Mouse (Mus musculus) gastrocnemius, postnatal 14 days (tissue): ENCODE measurements around the gene Ddx46. TPM values are rescaled to one million over a fixed set of nuclear protein-coding genes. Genes with fewer than 3 reads are reported as not detected.
A peak's percentile ranks its signal among the peaks of the same experiment; 100 is the strongest.
"Not testable (repeated sequence)": the region's sequence is repeated elsewhere in the genome, so short reads cannot be mapped to it uniquely, and the experiment has no call there.

ENCODE experiments used
- DNase-seq: peaks from one replicate; pipeline ENCODE4 v3.0.0; 2021; ENCODE audit warnings: mixed read lengths
- intact Hi-C: fragments of 180-260 bp; cut with DNase I; formaldehyde crosslinking; loops from one replicate; pipeline ENCODE4 v1.15.1; 2025; ENCODE audit warnings: low total_unique reads
- long read RNA-seq, 2 experiments: library from polyadenylated mRNA; stranded (forward); transcript quantifications; one replicate each; pipeline ENCODE4 v2.0.0; 2021
- total RNA-seq, 2 experiments: library from RNA; stranded (reverse); gene quantifications; 2 replicates each; pipeline ENCODE4 v1.2.3; 2021

Gene Ddx46
- 10 to 100 TPM; 19.7 to 21.2 TPM for total RNA-seq
- long read RNA-seq, experiment 1, full-length matches to known transcripts: 11 of 18 reads
- long read RNA-seq, experiment 1, partial matches to known transcripts: 5 of 18 reads
- long read RNA-seq, experiment 1, other reads (novel, unspliced or antisense): 2 of 18 reads
- long read RNA-seq, experiment 2, full-length matches to known transcripts: 18 of 24 reads
- long read RNA-seq, experiment 2, partial matches to known transcripts: 2 of 24 reads
- long read RNA-seq, experiment 2, other reads (novel, unspliced or antisense): 4 of 24 reads

- peak; percentile 91 for DNase-seq
- intact Hi-C loops: no loop called here
Observed at GRCm38 (mm10) chr13:55634639-55635127, at the start of gene Ddx46. Ddx46 (plus strand) TSS chr13:55635027.

- intact Hi-C loops: no loop called here
- no peak for DNase-seq
Observed at GRCm38 (mm10) chr13:55591961-55592490, 42.8 kb upstream of the Ddx46 start.

DNA sequence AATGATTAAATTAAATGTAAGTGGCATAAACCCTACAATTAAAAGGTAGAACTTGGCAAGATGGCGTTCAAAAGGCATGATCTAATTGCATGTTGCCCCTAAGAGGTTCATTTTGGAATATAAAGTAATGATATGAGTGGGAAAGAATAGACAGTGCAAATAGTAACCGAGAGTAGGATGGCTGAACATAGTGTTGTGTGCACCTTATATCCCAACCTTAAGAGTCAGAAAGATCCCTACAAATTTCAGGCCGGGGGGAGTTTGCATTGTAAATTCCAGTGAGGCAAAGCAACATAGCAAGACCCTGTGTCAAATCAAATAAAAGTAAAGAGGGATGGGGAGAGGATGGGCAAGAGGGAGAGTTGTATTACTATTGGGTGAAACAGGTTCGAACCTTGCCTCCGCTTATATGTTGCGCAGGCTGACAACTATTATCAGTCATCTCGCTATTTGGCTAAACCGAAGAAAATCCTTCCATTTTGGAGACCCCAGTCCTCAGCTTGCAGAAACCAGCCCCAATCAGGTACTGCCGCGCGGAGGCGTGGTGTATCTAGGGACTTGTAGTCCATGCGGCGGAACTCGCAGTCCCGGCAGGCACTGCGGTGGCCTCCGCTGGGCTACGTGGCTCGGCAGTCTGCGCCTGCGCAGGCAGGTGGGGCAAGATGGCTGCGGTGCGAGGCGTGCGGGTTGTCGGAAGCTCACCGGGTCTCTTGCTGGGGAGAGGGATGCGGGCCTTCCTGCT lies 42.1 kb upstream of the Ddx46 start:
- intact Hi-C loops: no loop called here
- DNase-seq: peak; percentile 97

- intact Hi-C loops: no loop called here
- no peak for DNase-seq
Observed at GRCm38 (mm10) chr13:55593254-55593747, 41.5 kb upstream of the Ddx46 start.

GRCm38 (mm10) chr13:55595375-55595774 lies 39.5 kb upstream of the Ddx46 start:
- peak; percentile 81 for DNase-seq
- intact Hi-C loops: no loop called here

- DNase-seq: no peak
Observed at GRCm38 (mm10) chr13:55596802-55597201, 38.0 kb upstream of the Ddx46 start.

DNA sequence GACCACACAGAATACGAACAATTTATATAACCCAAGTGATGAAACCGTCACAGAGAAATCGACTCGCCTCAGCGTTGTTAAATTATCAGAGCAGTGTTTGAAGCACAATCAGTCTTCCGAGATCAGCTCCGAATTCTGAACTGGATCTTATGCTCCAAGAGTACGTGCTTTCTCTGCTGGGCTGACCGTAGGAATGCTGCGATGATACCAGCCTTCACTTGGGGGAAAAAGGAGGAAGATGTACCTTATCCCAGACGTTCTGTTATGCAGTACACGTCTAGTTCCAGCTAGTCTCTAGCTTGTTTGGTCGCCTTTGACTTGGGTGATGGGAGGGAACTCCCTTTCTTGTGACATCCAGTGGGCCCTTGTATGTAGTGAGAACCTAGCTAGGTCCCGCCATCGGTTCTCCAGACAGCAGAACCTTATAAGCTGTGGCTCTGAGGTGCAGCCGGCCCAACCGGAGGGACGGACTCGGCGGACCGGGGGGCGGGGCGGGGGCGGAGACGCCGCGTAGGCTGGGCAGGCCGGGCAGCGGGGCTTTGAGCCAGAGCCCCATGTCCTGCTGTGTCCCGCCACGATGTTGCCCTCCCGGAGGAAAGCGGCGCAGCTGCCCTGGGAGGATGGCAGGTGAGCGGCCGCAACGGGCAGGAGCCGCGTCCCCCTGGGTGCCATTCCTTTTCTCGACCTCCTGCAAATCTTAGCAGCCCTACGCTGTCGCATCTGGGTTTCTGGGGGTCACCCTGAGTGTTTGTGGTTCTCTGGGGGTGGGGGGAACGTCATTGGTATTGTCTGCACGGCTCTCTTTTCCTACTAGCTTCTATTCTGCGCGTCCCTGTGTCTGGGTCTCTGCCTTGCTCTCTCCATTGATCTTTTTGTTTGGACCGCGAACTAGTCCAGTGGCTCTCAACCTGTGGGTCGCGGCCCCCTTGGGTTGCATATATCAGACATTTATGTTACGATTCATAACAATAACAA lies 35.0 kb upstream of the Ddx46 start, which contains the start of gene B4galt7:
Gene B4galt7 (plus strand): TSS at position 331 of the 975 bp plus-strand sequence.
- DNase-seq: peak; percentile 89
- intact Hi-C loops: loop anchor here (5.0 to 10.0 kb wide), 2 partner anchors 42 to 125 kb away; partner anchors contain the start of gene Pcbd2

More at GRCm38 (mm10) chr13:55596802-55597201, 38.0 kb upstream of the Ddx46 start:
- intact Hi-C loops: no loop called here

DNA sequence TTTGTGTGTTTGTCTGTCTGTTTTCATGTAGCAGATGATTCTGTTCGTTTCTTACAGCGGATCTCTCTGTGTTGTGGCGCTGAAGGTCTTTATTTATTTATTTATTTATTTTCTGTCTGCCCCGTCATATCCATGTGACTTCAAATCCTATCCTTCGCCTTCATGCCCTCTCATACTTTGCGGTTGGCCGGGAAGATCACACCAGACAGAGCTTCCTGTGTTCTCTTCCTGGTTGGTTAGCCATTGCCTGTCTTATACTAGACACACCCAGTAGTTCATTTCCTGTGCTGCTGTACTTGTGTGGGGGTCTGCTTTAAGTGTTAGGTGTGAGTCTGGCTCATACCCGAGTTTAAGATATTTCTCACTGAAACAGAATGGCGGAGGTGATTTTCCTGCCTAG lies 34.2 kb upstream of the Ddx46 start:
- intact Hi-C loops: loop anchor here (5.0 to 10.0 kb wide), 2 partner anchors 42 to 124 kb away; partner anchors contain the start of gene Pcbd2
- no peak for DNase-seq

GRCm38 (mm10) chr13:55601611-55602010 lies 33.2 kb upstream of the Ddx46 start:
- peak; percentile 79 for DNase-seq
- intact Hi-C loops: loop anchor here (5.0 to 10.0 kb wide), 2 partner anchors 41 to 123 kb away; partner anchors contain the start of gene Pcbd2

DNA sequence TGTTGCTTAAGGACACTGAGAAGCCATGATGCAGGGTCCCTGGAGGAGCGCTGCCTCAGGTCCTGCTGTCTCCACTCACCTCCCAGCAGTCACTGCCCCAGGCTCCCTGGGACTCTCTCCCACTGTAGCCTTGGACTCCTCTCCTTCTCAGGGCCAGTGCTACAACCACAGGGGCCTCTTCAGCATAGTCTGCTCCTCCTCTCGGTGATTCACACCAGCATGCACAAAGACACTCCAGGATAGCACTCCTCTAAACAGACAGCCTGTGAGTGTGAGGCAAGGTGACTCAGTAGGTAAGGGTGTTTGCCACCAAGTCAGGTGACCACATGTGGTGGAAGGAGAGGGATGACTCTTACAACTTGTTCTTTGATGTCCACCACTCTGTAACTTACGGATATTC lies 30.2 kb upstream of the Ddx46 start:
- intact Hi-C loops: loop anchor here (5.0 to 10.0 kb wide), 2 partner anchors 38 to 120 kb away; partner anchors contain the start of gene Pcbd2
- DNase-seq: no peak

- intact Hi-C loops: loop anchor here (10.0 kb wide), 1 partner anchor 118 kb away; the partner anchor contains the start of gene Pcbd2
- DNase-seq: no peak
Observed at GRCm38 (mm10) chr13:55606899-55607623, 27.8 kb upstream of the Ddx46 start.

DNA sequence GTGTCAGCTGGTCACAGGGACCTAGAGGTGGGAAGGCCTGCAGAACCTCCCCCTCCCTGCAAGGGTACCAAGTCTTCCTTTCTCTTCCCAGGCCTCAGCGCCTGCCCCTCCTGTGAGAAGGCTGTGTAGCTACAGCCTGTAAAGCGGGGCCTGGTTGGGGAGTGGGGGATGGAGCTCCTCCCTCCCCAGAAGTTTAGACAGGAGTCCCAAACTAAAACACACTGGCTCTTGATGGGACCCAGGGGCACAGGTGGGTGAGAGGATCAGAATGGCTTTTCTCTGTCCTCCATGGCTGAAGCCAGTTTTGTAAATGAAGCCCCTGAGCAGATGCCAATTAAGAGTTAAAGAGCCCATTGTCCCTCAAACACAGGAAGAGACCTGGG lies 27.2 kb upstream of the Ddx46 start:
- no peak for DNase-seq
- intact Hi-C loops: loop anchor here (10.0 kb wide), 1 partner anchor 117 kb away; the partner anchor contains the start of gene Pcbd2

DNA sequence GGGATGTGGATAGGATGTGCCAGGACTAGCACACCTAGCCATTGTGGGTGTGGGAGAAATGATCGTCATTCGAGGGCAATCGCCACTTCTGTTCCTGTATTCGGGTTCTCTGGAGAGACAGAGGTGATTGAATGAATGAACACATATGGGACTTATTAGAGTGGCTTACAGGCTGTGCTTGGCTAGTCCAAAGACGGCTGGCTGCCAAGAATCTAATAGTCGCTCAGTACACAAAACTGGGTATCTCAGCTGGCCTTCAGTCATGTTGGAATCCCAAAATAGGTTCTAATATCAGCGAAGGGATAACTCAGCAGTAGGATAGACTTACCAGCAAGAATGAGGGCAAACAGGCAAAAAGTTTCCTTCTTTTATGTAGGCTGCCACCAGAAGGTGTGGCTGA lies 22.8 kb upstream of the Ddx46 start:
- intact Hi-C loops: no loop called here
- DNase-seq: no peak

- intact Hi-C loops: no loop called here
Observed at GRCm38 (mm10) chr13:55613471-55613870, 21.4 kb upstream of the Ddx46 start.

GRCm38 (mm10) chr13:55619328-55619727 lies 15.5 kb upstream of the Ddx46 start:
- no peak for DNase-seq
- intact Hi-C loops: no loop called here

More at GRCm38 (mm10) chr13:55613471-55613870, 21.4 kb upstream of the Ddx46 start:
- DNase-seq: no peak

GRCm38 (mm10) chr13:55620275-55620674 lies 14.6 kb upstream of the Ddx46 start:
- intact Hi-C loops: no loop called here
- DNase-seq: no peak

- intact Hi-C loops, DNase-seq: not testable (repeated sequence)
Observed at GRCm38 (mm10) chr13:55622156-55622648, 12.6 kb upstream of the Ddx46 start.
